Mouse (Mus musculus): Measurements from ENCODE around the gene Metap1. TPM values are rescaled to one million over a fixed set of nuclear protein-coding genes. Genes with fewer than 3 reads are reported as not detected.
A peak's percentile ranks its signal among the peaks of the same experiment; 100 is the strongest.

The Metap1 gene
- total RNA-seq, 2 experiments from 2014 or later, result 39.0 to 39.2 TPM

DNA sequence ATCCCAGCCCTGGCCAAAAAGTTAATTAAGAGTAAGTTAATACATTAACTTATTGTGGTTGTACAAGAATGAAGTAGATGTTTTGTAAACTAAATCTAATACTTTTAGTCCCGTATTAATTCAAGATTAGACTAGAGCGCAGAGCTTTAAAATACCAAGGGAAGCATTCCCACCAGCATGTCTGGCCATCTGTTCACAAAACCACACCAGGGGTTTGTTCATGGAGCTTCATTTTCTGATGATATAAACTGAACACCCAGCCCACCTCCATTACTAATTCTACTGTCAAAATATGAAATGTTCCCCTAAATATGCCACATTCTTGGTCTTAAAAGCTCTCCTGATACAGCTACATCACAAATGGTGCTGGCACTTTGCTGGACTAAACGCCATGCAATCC lies 30.9 kb downstream of the Metap1 start:
- intact Hi-C loops (cut with DNase I), result loop anchor here (10.0 kb wide), 1 partner anchor 446 kb away; no protein-coding TSS in a partner anchor
- DNase-seq, result no peak

DNA sequence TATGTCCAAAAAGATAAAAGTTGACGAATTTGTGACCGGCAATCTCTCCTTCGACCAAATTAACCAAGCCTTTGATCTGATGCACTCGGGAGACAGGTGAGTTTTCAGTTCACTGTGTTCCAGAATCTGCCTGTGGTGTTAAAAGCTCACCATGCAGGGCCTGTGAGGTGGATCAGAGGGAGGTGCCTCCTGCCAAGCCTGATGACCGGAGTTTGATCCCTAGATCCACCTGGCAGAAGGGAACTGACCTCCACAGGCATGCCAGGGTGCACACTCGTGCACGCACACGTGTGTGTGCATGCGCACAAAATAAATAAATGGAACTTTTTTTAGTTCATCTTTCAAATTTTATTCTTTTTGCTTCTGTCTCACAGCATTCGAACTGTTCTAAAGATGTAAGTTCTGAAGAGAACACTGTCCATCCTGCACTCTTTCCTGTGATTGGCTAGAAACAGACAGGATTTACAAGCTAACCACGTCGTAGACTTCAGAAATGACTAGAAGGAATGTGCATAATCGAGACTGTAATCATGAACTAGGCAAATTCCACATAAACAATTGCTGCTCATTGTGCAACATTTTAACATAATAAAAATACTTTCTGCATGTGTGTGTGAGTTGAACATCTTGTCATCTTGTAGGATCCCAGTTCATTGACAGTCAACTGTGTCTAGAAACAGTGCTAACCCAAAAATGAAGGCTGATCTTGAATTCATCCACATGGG lies 34.4 kb downstream of the Metap1 start:
- DNase-seq, result no peak
- intact Hi-C loops (cut with DNase I), result loop anchor here (10.0 kb wide), 1 partner anchor 450 kb away; no protein-coding TSS in a partner anchor

DNA sequence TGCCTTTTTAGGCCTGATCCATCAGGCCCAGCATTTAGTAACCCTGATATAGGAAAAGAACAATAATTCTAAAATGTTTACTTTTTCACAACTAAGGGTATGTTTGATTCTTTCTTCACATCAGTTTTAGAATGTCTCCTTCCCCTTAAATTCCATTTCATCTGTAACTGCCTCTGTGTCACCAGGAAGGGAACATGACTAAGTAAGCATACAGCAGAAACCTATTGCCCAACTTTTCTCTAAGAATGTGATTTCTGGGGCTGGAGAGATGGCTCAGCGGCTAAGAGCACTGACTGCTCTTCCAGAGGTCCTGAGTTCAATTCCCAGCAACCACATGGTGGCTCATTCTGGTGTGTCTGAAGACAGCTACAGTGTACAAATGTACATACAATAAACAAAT lies 35.1 kb downstream of the Metap1 start:
- DNase-seq, result no peak
- intact Hi-C loops (cut with DNase I), result loop anchor here (10.0 kb wide), 1 partner anchor 451 kb away; no protein-coding TSS in a partner anchor

DNA sequence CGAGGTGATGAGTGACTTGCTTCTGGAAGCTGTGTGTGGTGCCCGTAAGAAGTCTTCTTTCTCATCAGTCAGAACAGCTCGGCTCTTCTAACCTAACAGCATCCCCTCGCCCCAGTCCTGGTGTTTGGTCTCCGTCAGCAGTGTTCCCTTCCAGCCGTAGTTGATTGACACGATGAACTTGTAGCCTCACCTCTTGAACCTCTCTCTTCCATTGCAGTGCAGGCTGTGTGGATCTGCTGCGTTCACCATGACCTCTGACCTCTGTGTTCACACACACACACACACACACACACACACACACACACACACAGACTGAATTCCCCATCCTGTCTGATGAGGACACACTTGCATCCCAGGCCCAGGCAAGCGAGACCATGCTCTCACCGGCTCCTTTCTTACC lies 37.1 kb downstream of the Metap1 start:
- no peak for DNase-seq
- intact Hi-C loops (cut with DNase I), result loop anchor here (10.0 kb wide), 1 partner anchor 453 kb away; no protein-coding TSS in a partner anchor

DNA sequence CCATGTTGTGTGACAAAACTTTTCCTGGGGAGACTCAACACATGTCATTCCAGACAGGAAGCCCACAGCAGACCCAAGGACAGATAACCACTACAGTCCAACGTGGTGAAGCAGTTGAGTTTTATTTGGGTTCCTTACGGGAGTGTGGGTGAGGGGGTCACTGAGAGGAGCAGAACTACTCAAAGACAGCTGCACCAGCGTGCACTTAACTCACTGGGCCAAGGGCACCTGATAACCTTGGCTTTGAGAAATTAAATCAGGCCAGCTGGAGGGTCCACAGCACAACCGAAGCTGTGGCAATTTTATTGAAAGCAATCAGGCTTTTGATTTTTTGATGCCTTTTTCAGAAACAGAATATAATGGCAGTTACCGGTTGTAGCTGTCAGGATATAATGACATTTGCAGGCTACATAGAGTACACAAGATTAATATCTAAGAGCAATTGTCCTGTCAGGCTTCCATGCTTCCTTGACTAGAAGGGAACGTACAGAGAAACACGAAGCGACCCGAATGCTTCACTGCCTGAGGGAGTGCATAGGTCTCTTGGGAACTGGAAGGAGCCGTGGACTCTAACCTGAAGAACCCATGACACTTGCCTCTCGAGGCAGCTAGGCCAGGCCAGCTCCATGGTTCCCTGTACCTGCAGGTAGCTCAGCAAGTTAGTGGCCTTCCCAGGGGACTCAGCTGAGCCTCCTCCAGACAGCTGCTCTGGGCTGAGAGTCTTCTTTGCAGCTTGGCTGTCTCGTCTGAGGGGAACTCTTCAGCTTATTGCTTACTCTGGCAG lies 41.0 kb downstream of the Metap1 start:
- intact Hi-C loops (cut with DNase I), result loop anchor here (10.0 kb wide), 2 partner anchors 533 to 627 kb away; partner anchors contain the start of genes Lamtor3 and Rap1gds1
- DNase-seq, result no peak

DNA sequence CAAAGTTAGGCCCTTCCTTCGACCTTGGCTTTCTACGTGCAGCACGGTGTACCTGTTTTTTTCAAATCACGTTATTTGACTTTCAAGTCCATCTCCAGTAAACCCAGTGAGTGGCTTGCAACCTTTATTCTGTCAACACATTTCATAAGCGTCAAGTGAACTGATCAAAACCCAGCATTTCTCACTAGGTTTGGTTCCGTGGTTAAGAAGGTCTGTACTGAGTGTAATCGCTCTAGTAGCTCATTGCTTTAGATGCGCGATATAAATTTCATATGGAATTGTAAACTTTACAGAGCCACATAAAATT lies 45.9 kb downstream of the Metap1 start:
- intact Hi-C loops (cut with DNase I), result loop anchor here (5.0 to 10.0 kb wide), 4 partner anchors 84 to 631 kb away; partner anchors contain the start of genes Dnajb14, Eif4e, Lamtor3 and Rap1gds1
- no peak for DNase-seq

DNA sequence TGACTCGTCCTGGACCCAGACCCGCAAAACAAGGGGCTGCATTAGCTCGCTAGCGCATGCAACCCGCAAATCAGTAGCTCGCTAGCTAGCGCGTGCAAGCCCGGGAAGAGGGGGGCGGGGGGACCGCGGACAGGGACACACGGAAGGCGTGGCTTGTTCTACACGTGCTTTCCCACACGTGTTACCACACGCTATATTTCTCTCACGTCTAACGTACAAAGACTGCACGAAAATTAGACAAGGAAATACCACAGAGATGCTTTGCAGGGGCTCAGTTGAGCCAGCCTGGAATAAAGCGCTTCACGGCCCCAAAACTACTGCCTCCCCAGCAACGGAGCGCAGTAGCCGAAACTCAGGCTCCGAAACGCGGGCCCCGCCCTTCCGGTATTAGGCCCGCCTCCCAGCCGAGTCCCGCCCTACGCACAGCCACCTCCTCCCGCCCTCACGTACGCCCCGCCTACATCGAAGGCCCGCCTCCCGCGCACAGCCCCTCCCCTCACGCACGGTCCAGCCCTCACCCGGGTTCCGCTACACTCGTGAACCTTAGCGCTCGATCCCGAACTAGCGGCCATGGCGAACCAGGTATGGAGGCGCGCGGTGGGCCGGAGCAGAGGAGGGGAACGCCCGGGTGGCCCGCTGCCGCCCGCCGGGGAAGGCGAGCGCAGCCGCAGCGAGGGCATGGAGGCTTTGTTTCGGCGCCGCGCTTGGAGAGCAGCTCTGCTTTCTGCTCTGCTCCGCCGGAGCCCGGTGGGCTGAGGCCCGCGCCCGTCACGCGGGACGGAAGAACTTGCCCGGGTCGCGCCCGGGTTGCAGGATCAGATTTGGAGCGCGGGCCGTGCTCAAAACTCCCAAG lies 46.5 kb downstream of the Metap1 start, which contains the start of gene Adh5:
Gene Adh5 (plus strand): TSS at position 482 of the 853 bp plus-strand sequence.
- intact Hi-C loops (cut with DNase I), result loop anchor here (5.0 to 10.0 kb wide), 4 partner anchors 84 to 632 kb away; partner anchors contain the start of genes Dnajb14, Eif4e, Lamtor3 and Rap1gds1
- peak; percentile 92 for DNase-seq

DNA sequence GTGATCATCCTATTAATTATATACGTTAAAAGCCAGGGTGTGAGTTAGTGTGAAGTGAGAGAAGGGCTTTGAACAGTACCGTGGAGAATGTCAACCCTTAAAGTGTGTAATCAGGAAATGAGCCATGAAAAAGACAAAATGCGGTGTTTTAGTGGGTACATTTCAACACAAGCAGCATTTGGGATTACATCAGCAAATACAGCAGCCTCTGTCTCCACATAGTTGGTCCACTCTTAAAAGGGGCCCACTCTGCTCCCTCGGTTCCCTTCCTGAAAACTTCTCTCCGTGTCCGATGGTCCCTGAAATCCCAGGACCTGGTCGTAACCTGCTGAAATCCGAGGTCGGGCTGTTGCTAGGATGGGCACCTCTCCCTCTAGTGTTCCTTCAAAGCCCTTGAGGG lies 47.1 kb downstream of the Metap1 start:
- DNase-seq, result no peak
- intact Hi-C loops (cut with DNase I), result loop anchor here (5.0 to 10.0 kb wide), 4 partner anchors 85 to 633 kb away; partner anchors contain the start of genes Dnajb14, Eif4e, Lamtor3 and Rap1gds1

DNA sequence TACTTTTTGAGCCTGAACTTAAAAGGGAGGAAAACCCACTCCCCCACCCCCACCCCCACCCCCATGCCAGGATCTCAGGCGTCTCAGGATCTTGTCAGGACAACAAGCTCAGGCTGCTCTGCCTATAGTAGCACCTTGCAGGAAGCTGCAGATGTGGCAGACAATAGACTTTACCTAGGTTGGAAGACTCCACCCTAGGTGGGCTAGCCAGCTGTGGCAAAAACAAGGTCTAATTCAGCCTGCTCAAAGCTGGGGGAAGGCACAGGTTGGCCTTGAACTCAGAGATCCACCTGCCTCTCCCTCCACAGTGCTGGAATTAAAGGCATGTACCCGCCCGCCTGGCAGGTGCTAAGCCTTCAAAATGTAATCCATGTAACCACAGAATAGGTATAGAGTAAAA lies 50.6 kb downstream of the Metap1 start:
- intact Hi-C loops (cut with DNase I), result no loop called here
- DNase-seq, result no peak

DNA sequence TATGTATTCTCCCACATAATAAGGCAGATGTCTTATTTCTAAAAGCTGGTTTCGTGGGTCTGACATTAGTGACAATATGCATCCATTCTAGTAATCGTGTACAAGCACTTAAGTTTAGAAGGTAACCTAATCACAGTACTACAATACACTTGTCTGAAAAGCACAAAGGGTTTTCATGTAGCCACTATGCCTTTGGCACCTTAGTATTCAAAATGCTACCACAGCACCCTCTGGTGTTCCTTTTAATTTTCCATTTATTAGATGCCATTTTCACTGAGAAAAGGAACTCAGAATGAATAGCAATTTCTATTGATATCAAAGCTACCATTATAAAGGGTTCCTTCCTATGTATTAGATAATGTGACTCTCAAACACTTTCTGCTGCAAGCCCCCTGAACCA lies 57.5 kb downstream of the Metap1 start:
- intact Hi-C loops (cut with DNase I), result loop anchor here (2.0 to 5.0 kb wide), 3 partner anchors 209 to 655 kb away; no protein-coding TSS in a partner anchor
- no peak for DNase-seq

DNA sequence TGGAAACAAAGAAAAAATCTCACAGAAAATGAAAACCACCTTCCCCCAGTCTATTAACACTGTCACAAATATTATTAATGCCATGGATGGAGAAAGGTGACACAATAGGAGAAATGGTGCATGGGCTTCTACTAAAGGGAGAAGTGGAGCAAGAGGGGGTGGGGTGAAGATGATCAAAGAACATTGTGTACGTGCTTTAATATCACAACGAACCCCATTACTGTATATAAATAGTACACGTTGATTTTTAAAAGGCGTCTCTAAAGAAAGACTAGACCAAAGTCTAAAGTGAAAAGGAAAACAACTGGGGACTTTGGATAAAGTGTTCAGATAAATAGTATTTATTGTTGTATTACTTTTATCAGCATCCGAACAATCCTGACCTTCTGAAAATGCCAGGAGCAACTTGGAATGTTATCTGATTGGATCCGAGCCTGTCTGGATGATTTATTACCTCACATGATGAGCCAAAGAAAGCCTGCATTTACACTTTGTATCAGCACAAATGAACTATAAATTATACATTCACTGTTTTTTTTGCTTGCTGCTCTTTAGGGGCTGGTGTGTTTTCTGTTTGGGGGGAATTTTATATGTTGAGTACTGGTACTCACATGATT lies 58.8 kb downstream of the Metap1 start:
- intact Hi-C loops (cut with DNase I), result loop anchor here (2.0 to 5.0 kb wide), 2 partner anchors 232 to 653 kb away; no protein-coding TSS in a partner anchor

DNA sequence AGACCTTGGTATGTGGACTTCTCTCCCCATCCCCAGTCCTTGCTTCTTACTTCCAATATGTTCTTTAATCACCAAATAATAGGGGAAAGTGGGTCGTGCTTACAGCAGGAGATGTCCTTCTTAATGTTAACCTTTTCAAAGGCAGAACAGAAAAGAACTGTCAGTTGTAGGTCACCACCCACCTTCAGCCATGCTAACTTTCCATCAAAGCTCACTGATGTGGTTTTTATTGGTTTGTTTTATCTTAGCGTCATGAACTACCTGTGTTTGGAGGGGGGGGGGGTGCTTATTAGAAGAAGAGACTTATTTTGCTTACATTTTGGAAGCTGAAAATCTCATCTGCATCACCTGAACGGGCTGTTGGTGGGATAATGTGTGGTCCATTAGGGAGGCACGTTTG lies 65.1 kb downstream of the Metap1 start:
- DNase-seq, result no peak
- intact Hi-C loops (cut with DNase I), result no loop called here

More for the DNA sequence above, 58.8 kb downstream of the Metap1 start:
- no peak for DNase-seq

DNA sequence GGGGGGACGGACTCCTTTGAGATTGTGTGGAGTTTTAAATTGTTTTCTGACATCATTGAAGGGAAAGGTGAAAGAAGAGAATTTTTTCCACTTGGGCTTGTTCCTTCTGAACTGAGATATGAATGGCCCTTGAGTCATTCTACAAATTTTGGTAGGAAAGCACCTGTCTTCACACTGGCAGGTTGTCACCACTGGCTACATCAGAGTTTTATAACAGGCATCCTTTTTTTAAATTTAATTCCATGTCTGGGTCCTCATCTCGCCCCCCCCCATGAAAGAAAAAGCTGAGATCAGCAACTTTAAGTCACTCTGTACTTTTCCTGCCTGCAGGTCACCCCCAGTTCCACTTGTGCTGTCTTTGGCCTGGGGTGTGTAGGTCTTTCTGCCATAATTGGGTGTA lies 65.7 kb downstream of the Metap1 start:
- no peak for DNase-seq
- intact Hi-C loops (cut with DNase I), result no loop called here

DNA sequence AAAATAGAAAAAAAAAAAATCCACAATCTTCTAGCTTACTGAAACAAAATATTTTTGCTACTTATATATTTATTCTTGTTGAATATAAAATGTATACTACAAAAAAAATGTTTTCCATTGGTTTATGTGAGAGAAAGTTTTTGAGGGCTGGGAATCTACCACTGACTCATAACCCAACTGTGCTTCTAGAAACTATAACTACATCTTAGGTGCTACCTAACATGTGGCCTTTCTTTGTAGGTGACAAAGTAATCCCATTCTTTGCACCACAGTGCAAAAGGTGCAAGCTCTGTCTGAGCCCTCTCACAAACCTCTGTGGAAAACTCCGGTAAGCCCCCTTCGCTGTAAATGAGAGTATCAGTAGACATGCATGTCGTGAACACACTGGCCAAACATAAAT lies 68.9 kb downstream of the Metap1 start:
- DNase-seq, result no peak
- intact Hi-C loops (cut with DNase I), result no loop called here

DNA sequence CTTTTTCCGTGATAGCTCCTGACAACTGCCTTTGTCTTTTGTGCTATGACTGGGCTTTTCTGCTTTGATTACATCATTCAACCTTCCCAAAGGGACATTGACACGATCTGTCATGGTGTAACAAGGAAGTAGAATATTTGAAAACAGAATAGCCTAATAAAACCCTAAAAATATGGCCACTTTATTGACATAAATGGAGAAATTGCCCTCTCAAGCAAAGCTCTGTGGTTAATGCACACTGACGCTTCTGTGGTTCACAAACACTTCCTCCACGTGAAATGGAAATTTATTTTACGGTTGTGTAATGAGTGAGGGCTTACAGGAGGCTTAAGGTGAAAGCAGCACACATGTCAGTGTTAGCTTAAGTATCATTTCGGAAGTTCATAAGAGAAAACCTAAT lies 69.9 kb downstream of the Metap1 start:
- DNase-seq, result no peak
- intact Hi-C loops (cut with DNase I), result no loop called here

DNA sequence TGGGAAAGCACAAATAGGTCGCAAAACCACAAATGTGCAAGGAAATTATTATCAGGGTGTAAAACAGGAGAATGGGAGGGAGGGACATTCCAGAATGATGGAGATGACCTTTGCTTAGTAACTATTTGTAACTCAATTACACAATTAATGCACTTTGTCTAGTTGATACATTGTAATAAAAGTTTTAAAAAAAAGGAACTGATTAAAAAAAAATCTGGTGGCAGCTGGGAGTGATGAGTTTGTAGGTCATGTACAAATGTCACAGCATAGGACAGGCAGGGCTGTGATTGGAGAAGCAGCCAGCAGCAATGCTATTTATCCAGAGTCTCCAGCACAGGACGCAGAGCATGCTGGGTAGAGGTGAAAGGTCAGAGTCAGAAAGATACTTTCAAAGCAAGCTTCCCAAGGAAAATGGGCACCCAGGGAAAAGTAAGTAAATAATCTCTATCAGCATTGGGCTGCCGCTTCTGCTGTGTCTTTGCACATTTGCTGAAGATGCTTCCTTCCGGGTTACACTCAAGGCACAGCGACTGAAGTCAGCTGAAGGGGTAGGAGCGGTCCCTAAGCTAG lies 74.1 kb downstream of the Metap1 start, which contains the start of gene Adh4:
Gene Adh4 (plus strand): TSS at position 346 of the 570 bp plus-strand sequence.
- intact Hi-C loops (cut with DNase I), result no loop called here
- DNase-seq, result no peak

DNA sequence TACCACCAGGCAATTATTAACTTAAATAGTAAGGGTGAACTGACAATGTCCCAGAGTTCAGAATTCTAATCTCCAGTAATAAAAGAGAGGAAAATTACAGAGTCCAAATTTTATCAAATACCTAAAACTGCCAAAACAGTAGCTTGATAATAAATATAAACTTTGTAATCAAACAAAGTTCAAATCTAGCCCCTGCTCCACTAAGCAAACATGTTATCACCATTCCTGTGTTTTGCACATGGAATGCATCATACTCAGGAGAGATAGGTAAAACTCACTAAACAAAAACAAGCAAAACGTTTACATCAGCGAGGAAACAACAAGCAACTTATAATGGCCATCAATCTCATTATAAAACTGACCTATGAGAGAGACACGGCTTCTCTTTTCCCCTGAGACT lies 79.1 kb downstream of the Metap1 start:
- intact Hi-C loops (cut with DNase I), result no loop called here
- no peak for DNase-seq

DNA sequence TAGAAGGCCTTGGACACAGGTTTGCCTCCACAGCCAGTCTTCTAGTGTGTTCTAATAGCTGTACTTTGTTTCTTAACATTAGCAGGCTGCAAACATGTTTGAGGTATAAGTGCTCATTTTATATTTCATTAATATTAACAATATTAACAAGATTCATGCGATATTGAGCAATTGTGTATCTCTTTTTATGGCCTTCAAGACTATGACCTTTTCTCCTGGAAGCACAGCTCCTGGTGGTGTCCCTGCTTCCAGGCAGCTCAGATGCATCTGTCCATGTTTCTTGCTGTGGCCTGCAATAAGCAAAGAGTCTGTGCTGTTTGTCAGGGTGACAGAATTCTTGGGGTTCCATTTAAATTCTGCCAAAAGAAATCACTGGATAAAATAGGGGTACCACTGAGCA lies 79.7 kb downstream of the Metap1 start:
- no peak for DNase-seq
- intact Hi-C loops (cut with DNase I), result no loop called here
